Mouse (Mus musculus) testis, adult 2 months (tissue): ENCODE data around the gene Slc7a10.

ENCODE experiments used
- CTCF ChIP-seq: fragments of 200-500 bp; IDR thresholded peaks from 2 replicates; pipeline ENCODE4 v1.5.1; 2012; ENCODE audit warnings: low read depth, mild to moderate bottlenecking, inconsistent platforms, low read length, moderate library complexity; ENCODE audit not compliant: control insufficient read depth, insufficient read depth, insufficient replicate concordance
- POLR2A ChIP-seq: fragments of 200-500 bp; IDR thresholded peaks from 2 replicates; pipeline ENCODE4 v1.6.1; 2012; ENCODE audit warnings: low read depth, mild to moderate bottlenecking, inconsistent platforms, low read length, moderate library complexity; ENCODE audit not compliant: control insufficient read depth

GRCm38 (mm10) chr7:35184833-35185724 is 1.1 kb upstream of the Slc7a10 start:
- TF ChIP-seq CTCF = peak; percentile 18; the same call in 1 of the 2 replicates
- no peak for TF ChIP-seq POLR2A
